Mouse (Mus musculus) testis, adult 2 months (tissue): ENCODE results near the gene Gsg1l. TPM values are rescaled to one million over a fixed set of nuclear protein-coding genes. Genes with fewer than 3 reads are reported as not detected.

Experiments
- H3K27ac ChIP-seq: fragments of 200-500 bp; 2 replicates; pipeline ENCODE4 v1.5.1; 2012; ENCODE audit warnings: low read depth, low read length; ENCODE audit not compliant: control insufficient read depth, insufficient read depth
- H3K27me3 ChIP-seq: fragments of 200-500 bp; 2 replicates; pipeline ENCODE4 v1.6.1; 2012; ENCODE audit warnings: mild to moderate bottlenecking, low read length, moderate library complexity; ENCODE audit not compliant: control insufficient read depth, insufficient read depth
- H3K36me3 ChIP-seq: fragments of 200-500 bp; 2 replicates; pipeline ENCODE4 v1.6.1; 2012; ENCODE audit warnings: mild to moderate bottlenecking, low read length; ENCODE audit not compliant: control insufficient read depth, insufficient read depth
- H3K4me1 ChIP-seq: fragments of 200-500 bp; 2 replicates; pipeline ENCODE4 v1.6.1; 2012; ENCODE audit warnings: low read length; ENCODE audit not compliant: control insufficient read depth, insufficient read depth
- H3K4me3 ChIP-seq: fragments of 200-500 bp; 2 replicates; pipeline ENCODE4 v1.5.1; 2012; ENCODE audit warnings: low read depth, mild to moderate bottlenecking, low read length, moderate library complexity, mixed read lengths; ENCODE audit not compliant: control insufficient read depth
- CTCF ChIP-seq: fragments of 200-500 bp; IDR thresholded peaks from 2 replicates; pipeline ENCODE4 v1.5.1; 2012; ENCODE audit warnings: low read depth, mild to moderate bottlenecking, inconsistent platforms, low read length, moderate library complexity; ENCODE audit not compliant: control insufficient read depth, insufficient read depth, insufficient replicate concordance
- POLR2A ChIP-seq: fragments of 200-500 bp; IDR thresholded peaks from 2 replicates; pipeline ENCODE4 v1.6.1; 2012; ENCODE audit warnings: low read depth, mild to moderate bottlenecking, inconsistent platforms, low read length, moderate library complexity; ENCODE audit not compliant: control insufficient read depth
- polyA plus RNA-seq: library from polyadenylated mRNA; depleted of rRNA; stranded (reverse); fragments of >200 nt; gene quantifications from 2 replicates; pipeline ENCODE4 v1.2.3, GENCODE M21; 2012

Gene Gsg1l
- polyA plus RNA-seq, 1 experiment = 0.52 TPM

- no peak overlapping the region for H3K27ac ChIP-seq
- H3K36me3 ChIP-seq = no peaks in the 10 kb centered on the region
- H3K4me3 ChIP-seq = no peak overlapping the region
- TF ChIP-seq POLR2A = no peak
- no peak for TF ChIP-seq CTCF
- H3K27me3 ChIP-seq = no peaks in the 10 kb centered on the region
- H3K4me1 ChIP-seq = no peaks in the 10 kb centered on the region
Observed at GRCm38 (mm10) chr7:126032365-126032755, 49.9 kb downstream of the Gsg1l start.

DNA sequence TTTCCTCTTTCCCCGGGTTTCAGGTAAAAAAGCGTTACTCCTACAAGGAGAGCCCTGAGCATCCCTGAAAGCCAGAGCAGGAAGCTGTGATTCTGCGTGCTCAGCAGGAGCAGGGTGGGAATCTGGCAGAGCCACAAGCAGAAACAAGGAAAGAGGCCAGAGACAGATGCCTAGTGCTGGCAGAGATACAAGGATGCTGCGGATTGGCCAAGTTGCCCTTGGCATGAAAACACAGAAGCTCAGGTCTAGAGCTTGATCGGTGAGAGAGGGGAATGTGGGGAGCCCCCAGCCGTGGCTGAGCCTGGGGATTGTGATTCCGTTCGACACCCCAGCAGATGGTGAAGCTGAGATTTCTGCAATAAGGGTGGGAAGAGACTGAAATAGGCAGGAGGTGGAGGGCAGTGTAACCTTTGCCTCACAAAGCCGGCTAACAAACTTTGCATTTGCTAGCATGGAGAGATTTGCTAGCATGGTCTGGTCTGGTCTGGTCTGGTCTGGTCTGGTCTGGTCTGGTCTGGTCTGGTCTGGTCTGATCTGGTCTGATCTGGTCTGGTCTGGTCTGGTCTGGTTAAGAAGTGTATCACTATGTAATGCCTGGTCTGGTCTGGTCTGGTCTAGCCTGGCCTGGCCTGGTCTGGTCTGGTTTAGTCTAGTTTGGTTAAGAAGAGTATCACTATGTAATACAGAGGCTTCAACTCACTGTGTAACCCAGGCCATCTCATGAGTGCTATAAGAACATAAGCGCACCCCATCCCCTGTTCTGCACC lies 50.4 kb downstream of the Gsg1l start:
- Histone ChIP-seq H3K4me1 (no peaks in the 10 kb centered on the region), H3K27ac (no peak overlapping the region)

DNA sequence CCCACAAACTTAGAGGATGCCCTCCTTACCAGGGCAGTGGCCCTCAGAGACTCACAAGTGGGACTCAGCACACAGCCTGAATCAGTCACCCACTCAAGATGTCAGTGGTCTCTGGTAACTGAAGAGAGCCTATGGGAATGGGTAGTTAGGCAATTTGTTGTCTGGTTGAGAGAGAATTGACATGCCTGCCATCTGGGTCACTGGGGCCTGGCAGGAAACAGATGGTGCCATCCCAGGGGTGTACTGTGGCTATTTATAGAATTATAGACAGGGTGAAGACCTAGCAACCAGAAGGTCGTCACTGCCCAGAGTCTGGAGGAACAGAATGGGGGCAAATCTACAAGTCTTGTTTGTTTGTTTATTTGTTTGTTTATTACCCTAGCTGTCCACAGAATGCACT lies 54.8 kb downstream of the Gsg1l start:
- TF ChIP-seq CTCF (no peak), POLR2A (no peak)
- no peaks in the 10 kb centered on the region for H3K27me3 ChIP-seq
- no peaks in the 10 kb centered on the region for H3K36me3 ChIP-seq
- H3K27ac ChIP-seq = no peak overlapping the region
- no peaks in the 10 kb centered on the region for H3K4me1 ChIP-seq
- no peak overlapping the region for H3K4me3 ChIP-seq

More for the DNA sequence above, 50.4 kb downstream of the Gsg1l start:
- Histone ChIP-seq H3K36me3 (no peaks in the 10 kb centered on the region), H3K4me3 (no peak overlapping the region), H3K27me3 (no peaks in the 10 kb centered on the region)
- no peak for TF ChIP-seq CTCF
- no peak for TF ChIP-seq POLR2A

DNA sequence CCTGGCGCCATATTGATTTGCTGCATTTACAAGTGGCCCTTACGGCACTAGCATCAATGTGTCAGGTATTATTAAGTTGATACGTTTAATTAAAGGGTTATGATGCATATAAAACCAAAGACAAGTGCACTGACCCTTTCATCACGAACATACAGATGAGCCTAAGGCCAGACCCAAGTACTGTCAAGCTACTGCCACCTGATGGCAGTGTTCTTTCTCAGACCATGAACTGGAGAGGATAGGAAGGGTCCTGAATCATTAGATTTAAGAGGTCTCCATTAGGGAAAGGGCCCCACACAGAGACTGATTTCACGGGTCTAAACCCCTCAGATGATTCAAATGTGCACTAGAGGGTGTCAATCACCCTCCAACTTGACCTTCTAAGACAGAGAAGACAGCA lies 55.6 kb downstream of the Gsg1l start:
- Histone ChIP-seq H3K36me3 (no peaks in the 10 kb centered on the region), H3K27me3 (no peaks in the 10 kb centered on the region), H3K4me1 (no peaks in the 10 kb centered on the region), H3K4me3 (no peak overlapping the region), H3K27ac (no peak overlapping the region)
- no peak for TF ChIP-seq CTCF
- no peak for TF ChIP-seq POLR2A

DNA sequence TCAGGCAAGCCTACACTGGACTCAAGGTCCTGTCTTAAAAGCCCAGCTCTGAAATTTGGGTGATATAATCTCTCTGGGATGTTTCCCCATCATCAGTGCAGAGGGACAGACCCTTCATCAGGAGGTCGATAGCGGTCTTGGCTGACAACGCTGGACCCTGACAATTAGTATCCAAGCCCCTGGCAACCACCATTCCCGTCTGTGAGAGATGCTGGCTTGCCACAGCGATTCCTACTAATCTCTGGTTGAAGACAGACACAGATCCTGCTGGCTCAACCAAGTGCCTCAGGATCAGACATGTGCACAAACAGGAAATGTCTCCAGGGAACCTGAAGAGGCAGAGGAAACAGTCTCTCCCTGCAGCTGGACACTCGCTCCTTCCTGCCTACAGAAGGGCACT lies 62.2 kb downstream of the Gsg1l start:
- TF ChIP-seq CTCF (no peak), POLR2A (no peak)
- H3K4me3 ChIP-seq = no peak overlapping the region
- H3K27me3 ChIP-seq = no peaks in the 10 kb centered on the region
- H3K4me1 ChIP-seq = no peaks in the 10 kb centered on the region
- no peak overlapping the region for H3K27ac ChIP-seq
- no peaks in the 10 kb centered on the region for H3K36me3 ChIP-seq

GRCm38 (mm10) chr7:126019321-126019720 lies 62.9 kb downstream of the Gsg1l start:
- H3K27ac ChIP-seq = no peak overlapping the region
- no peak overlapping the region for H3K4me3 ChIP-seq
- no peaks in the 10 kb centered on the region for H3K4me1 ChIP-seq
- H3K36me3 ChIP-seq = no peaks in the 10 kb centered on the region
- H3K27me3 ChIP-seq = no peaks in the 10 kb centered on the region
- no peak for TF ChIP-seq CTCF
- no peak for TF ChIP-seq POLR2A

DNA sequence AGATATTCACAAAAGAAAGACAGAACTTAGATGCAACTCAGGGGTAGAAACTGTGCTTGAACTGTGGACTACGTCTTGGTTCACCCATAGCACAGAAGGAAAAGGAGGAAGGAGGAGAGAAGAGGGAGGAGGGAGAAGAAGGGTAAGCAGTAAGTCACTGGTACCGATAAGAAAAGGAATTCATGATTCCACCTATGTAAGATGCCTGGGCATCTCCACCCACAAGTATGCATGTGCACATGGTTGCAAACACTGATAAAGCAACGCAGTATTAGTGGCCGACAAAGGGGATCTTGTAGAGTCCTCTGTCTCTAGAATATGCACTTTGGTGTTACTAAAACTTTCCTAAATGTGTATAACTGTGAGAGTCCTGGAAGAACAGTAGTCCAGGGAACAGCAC lies 64.8 kb downstream of the Gsg1l start:
- Histone ChIP-seq H3K27me3 (no peaks in the 10 kb centered on the region), H3K27ac (no peak overlapping the region), H3K4me1 (no peaks in the 10 kb centered on the region), H3K4me3 (no peak overlapping the region), H3K36me3 (no peaks in the 10 kb centered on the region)
- no peak for TF ChIP-seq POLR2A
- no peak for TF ChIP-seq CTCF
